Comparison of ENCODE assay signal across 7 mouse cellular contexts in the genomic region with DNA sequence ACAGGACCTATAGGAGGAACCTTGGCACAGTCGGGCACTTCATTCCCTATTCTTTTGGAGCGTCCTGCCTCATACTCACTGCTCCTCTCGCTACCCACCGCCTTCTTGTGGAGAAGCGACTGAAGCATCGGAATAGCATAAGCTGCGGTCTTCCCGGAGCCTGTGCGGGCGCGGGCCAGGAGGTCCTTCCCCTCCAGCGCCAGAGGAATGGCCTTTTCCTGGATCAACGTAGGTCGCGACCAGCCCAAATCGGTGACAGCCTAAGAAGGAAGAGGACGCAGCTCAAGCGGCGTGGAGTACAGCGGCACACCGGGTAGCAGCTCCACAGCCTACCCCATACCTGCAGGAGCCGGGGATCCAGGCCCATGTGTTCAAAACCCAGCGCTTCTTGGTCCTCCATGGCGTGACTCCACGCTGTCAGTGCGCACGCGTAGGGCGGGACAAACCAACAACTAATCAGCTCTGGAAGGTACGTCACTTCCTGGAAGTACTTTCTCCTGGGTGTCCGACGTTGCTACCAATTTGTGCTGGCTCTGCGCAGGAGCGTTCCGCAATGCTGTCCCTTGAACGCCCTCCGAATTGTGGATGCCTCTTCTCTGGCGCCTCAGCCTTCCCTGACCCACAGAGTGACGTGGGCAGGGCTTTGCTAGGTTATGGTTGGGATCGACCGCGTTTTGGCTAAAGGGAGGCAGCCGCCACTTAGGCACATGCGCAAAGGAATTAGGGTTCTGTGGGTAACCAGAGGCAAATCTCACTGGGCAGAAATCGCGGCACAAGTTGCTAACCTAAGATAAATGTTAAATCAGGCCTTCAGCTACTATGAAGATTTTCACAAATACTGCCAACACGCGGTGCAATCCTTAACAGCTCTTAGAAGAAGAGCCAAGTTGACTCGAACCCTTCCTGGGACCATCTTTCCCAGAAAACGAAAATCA. TPM values are rescaled to one million over a fixed set of nuclear protein-coding genes. Genes with fewer than 3 reads are reported as not detected.
DNase-seq lines count a peak whose midpoint lies in the region; ATAC-seq and TF ChIP-seq lines count a peak whose summit lies in the region.

Ddx56 (minus strand) TSS at position 453 of the 935 bp plus-strand sequence.

- H3K9ac ChIP-seq in intestine, postnatal 0 days (ENCODE audit: low read depth, low read length), result peak within 1 kb of the TSS; percentile 81
- H3K9ac ChIP-seq in midbrain, embryonic 12.5 days (replicated peaks), result peak within 1 kb of the TSS; percentile 83

- WGBS in embryonic facial prominence, embryonic 10.5 days, result 2% methylated on average over 50 of the region's 50 CpGs
- WGBS in intestine, postnatal 0 days, result 1% methylated on average over 50 of the region's 50 CpGs
- 3% methylated on average over 50 of the region's 50 CpGs for WGBS in midbrain, embryonic 12.5 days
- 1% methylated on average over 50 of the region's 50 CpGs for WGBS in small intestine, adult 2 months

- peak; percentile 91 for TF ChIP-seq POLR2A in small intestine, adult 2 months (IDR thresholded peaks at IDR 0.05; ENCODE audit: low read depth, low read length)

- peaks cover 15% of the 10 kb centered on the region for H3K4me1 ChIP-seq in embryonic facial prominence, embryonic 10.5 days
- peaks cover 4% of the 10 kb centered on the region; the same call in 1 of the 2 replicates for H3K4me1 ChIP-seq in intestine, postnatal 0 days (replicated peaks; ENCODE audit: control insufficient read depth, insufficient read depth, low read length)
- H3K4me1 ChIP-seq in midbrain, embryonic 12.5 days, result peaks cover 16% of the 10 kb centered on the region
- peaks cover 4% of the 10 kb centered on the region for H3K4me1 ChIP-seq in small intestine, adult 2 months (ENCODE audit: control insufficient read depth, insufficient read depth, insufficient read length, low read length)

- intact Hi-C loops in left cerebral cortex, postnatal 4 days (cut with DNase I), result loop anchor here (10.0 kb wide), 1 partner anchor 283 kb away; no protein-coding TSS in a partner anchor

- DNase-seq in adrenal gland, postnatal 10 days, result peak; percentile 91
- peak; percentile 91 for DNase-seq in embryonic facial prominence, embryonic 10.5 days (ENCODE audit: low spot score)
- peak; percentile 67 for DNase-seq in gonadal fat pad, adult 2 months (ENCODE audit: low read depth)
- peak; percentile 93 for DNase-seq in left cerebral cortex, postnatal 4 days

- no peaks in the 10 kb centered on the region for H3K27me3 ChIP-seq in embryonic facial prominence, embryonic 10.5 days (replicated peaks; ENCODE audit: low read depth, poor library complexity, severe bottlenecking)
- H3K27me3 ChIP-seq in intestine, postnatal 0 days (replicated peaks; ENCODE audit: control insufficient read depth, insufficient read depth, low read length), result no peaks in the 10 kb centered on the region
- no peaks in the 10 kb centered on the region for H3K27me3 ChIP-seq in midbrain, embryonic 12.5 days
- H3K27me3 ChIP-seq in small intestine, adult 2 months (ENCODE audit: control insufficient read depth, insufficient read depth, low read length), result no peaks in the 10 kb centered on the region

- peak within 1 kb of the TSS; percentile 84 for H3K27ac ChIP-seq in embryonic facial prominence, embryonic 10.5 days (replicated peaks)
- peak within 1 kb of the TSS; percentile 94 for H3K27ac ChIP-seq in intestine, postnatal 0 days (ENCODE audit: low read depth, low read length)
- peak within 1 kb of the TSS; percentile 95 for H3K27ac ChIP-seq in midbrain, embryonic 12.5 days (replicated peaks)
- peak within 1 kb of the TSS; percentile 89 for H3K27ac ChIP-seq in small intestine, adult 2 months (ENCODE audit: insufficient read depth, low read depth, low read length)

- 0 out of 2 replicates have a peak, but pooled peaks have one; percentile 1 for TF ChIP-seq CTCF in intestine, postnatal 0 days (IDR thresholded peaks at IDR 0.05; ENCODE audit: low read depth)
- no peak for TF ChIP-seq CTCF in small intestine, adult 2 months (IDR thresholded peaks at IDR 0.05; ENCODE audit: extremely low read depth, insufficient read length, insufficient replicate concordance, low read depth, low read length)

- H3K36me3 ChIP-seq in embryonic facial prominence, embryonic 10.5 days (replicated peaks), result peaks cover 77% of the 10 kb centered on the region
- peaks cover 51% of the 10 kb centered on the region for H3K36me3 ChIP-seq in intestine, postnatal 0 days (ENCODE audit: control insufficient read depth, insufficient read depth)
- peaks cover 69% of the 10 kb centered on the region for H3K36me3 ChIP-seq in midbrain, embryonic 12.5 days
- peaks cover 44% of the 10 kb centered on the region for H3K36me3 ChIP-seq in small intestine, adult 2 months (ENCODE audit: control insufficient read depth, insufficient read depth, low read length)

- ATAC-seq in intestine, postnatal 0 days, result peak; percentile 91
- ATAC-seq in midbrain, embryonic 12.5 days (ENCODE audit: low FRiP score, low read depth), result peak; percentile 95

- H3K9me3 ChIP-seq in embryonic facial prominence, embryonic 10.5 days, result no peaks in the 10 kb centered on the region
- H3K9me3 ChIP-seq in intestine, postnatal 0 days (ENCODE audit: control insufficient read depth), result no peaks in the 10 kb centered on the region
- no peaks in the 10 kb centered on the region for H3K9me3 ChIP-seq in midbrain, embryonic 12.5 days

- H3K4me2 ChIP-seq in intestine, postnatal 0 days (replicated peaks; ENCODE audit: low read depth), result peak within 1 kb of the TSS; percentile 84
- H3K4me2 ChIP-seq in midbrain, embryonic 12.5 days (replicated peaks), result peak within 1 kb of the TSS; percentile 86

- H3K4me3 ChIP-seq in embryonic facial prominence, embryonic 10.5 days, result peak within 1 kb of the TSS; percentile 98
- peak within 1 kb of the TSS; percentile 89 for H3K4me3 ChIP-seq in intestine, postnatal 0 days (ENCODE audit: low read depth, low read length)
- H3K4me3 ChIP-seq in midbrain, embryonic 12.5 days, result peak within 1 kb of the TSS; percentile 87
- H3K4me3 ChIP-seq in small intestine, adult 2 months (ENCODE audit: low read depth, low read length), result peak within 1 kb of the TSS; percentile 74

RNA-seq across cellular contexts. Expression of gene Ddx56, which starts in this region (rescaled TPM):
- total RNA-seq in adrenal gland, postnatal 10 days (2021), result 10 to 100 TPM; 49.8 to 52.7 TPM
- 128 and 143 TPM in 2 replicates for polyA plus RNA-seq in embryonic facial prominence, embryonic 10.5 days (2016; fragmentation: Nextera tagmentation; extraction: Ambion mirVana)
- polyA plus RNA-seq in gonadal fat pad, adult 2 months (2012; rRNA removed), result 41.9 and 47.6 TPM in 2 replicates
- 36.3 and 39.7 TPM in 2 replicates for polyA plus RNA-seq in intestine, postnatal 0 days (2015; fragmentation: Nextera tagmentation; extraction: Ambion mirVana)
- total RNA-seq in left cerebral cortex, postnatal 4 days (2021), result 10 to 100 TPM; 47.9 to 50.8 TPM
- polyA plus RNA-seq in midbrain, embryonic 12.5 days (2016; fragmentation: Nextera tagmentation; extraction: Ambion mirVana), result 92.0 and 93.7 TPM in 2 replicates
- 11.1 and 12.4 TPM in 2 replicates for polyA plus RNA-seq in small intestine, adult 2 months (2012; rRNA removed)

Comparison
In these comparisons a context has a peak if more than half of its experiments do, and no peak if none do; other contexts are left out.
1. Peak in every context shown above with its lines: DNase-seq, ATAC-seq, H3K4me3 ChIP-seq and H3K27ac ChIP-seq.